Mouse (Mus musculus): Measurements from ENCODE around the gene Manba. TPM values are rescaled to one million over a fixed set of nuclear protein-coding genes. Genes with fewer than 3 reads are reported as not detected.

Gene Manba
- polyA plus RNA-seq, 1 experiment, result 4.9 TPM

DNA sequence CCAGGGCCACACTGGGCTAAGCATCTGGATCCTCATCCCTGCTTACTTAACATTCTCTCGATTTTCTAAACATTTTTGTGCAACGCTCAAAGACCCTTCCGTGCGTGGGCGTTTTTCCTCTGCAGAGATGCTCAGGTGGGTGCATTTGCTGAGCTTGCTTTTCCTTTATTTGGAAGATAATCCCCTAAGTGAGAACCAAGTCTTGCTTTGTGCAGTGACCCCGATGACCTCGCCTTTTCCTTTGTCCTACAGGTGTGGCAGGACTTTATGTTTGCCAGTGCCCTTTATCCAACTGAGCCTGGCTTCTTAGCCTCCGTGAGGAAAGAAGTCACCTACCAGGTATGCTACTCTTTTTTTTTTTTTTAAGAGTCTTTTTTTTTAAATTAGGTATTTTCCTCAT lies 61.9 kb downstream of the Manba start:
- no peak for TF ChIP-seq POLR2A (IDR thresholded peaks at IDR 0.05; ENCODE audit: extremely low read depth, insufficient read depth, low read length)
- TF ChIP-seq CTCF (IDR thresholded peaks at IDR 0.05; ENCODE audit: extremely low read depth, insufficient read depth, low read length), result no peak
- Histone ChIP-seq H3K4me1 (ENCODE audit: control insufficient read depth, insufficient read depth, low read length) (no peaks in the 10 kb centered on the region), H3K4me3 (ENCODE audit: insufficient read depth, low read length) (no peak overlapping the region), H3K27ac (ENCODE audit: insufficient read depth, low read length) (no peak overlapping the region)

DNA sequence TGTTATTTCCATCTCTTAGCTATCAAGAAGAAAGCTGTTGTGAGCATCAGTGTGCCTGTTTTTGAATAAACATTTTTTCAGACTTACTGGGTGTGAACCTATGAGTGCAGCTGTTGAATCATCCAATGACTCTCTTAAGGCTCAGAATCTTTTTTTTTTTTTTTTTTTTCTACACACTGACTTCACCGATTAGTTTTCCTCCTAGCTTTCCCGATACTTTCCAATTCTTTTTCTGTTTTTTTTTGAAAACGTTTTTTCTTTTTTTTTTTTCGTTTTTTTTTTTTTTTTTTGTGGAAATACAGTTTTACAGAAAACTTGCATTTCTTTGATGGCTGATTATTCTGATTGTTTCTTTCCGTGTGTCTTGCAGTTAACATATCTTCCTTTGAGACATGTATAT lies 67.5 kb downstream of the Manba start:
- no peak for TF ChIP-seq POLR2A (IDR thresholded peaks at IDR 0.05; ENCODE audit: extremely low read depth, insufficient read depth, low read length)
- TF ChIP-seq CTCF (IDR thresholded peaks at IDR 0.05; ENCODE audit: extremely low read depth, insufficient read depth, low read length), result no peak
- Histone ChIP-seq H3K4me3 (ENCODE audit: insufficient read depth, low read length) (no peak overlapping the region), H3K4me1 (ENCODE audit: control insufficient read depth, insufficient read depth, low read length) (peaks cover 2% of the 10 kb centered on the region; the same call in 1 of the 2 replicates), H3K27ac (ENCODE audit: insufficient read depth, low read length) (no peak overlapping the region)

DNA sequence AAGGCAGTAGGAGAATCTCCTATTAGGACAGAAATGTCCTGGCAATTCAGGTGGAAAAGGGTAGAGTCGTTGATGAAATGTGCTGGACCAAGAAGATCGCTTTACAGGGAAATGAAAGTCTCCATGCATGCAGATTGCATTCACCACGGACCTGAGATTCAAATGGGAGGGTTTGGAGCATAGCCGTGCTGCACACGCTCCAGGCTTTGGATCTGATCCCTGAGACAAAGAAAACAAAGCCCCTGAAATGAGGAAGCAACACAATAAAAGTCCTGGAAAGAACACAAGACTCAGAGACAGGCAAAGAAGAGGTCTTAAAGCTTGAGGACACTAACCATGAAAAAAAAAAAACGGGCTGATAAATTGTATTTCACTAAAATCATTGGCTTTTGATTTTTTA lies 69.8 kb downstream of the Manba start:
- Histone ChIP-seq H3K4me1 (ENCODE audit: control insufficient read depth, insufficient read depth, low read length) (peaks cover 2% of the 10 kb centered on the region; the same call in 1 of the 2 replicates), H3K4me3 (ENCODE audit: insufficient read depth, low read length) (no peak overlapping the region), H3K27ac (ENCODE audit: insufficient read depth, low read length) (no peak overlapping the region)
- TF ChIP-seq POLR2A (IDR thresholded peaks at IDR 0.05; ENCODE audit: extremely low read depth, insufficient read depth, low read length) (no peak), CTCF (IDR thresholded peaks at IDR 0.05; ENCODE audit: extremely low read depth, insufficient read depth, low read length) (no peak)

DNA sequence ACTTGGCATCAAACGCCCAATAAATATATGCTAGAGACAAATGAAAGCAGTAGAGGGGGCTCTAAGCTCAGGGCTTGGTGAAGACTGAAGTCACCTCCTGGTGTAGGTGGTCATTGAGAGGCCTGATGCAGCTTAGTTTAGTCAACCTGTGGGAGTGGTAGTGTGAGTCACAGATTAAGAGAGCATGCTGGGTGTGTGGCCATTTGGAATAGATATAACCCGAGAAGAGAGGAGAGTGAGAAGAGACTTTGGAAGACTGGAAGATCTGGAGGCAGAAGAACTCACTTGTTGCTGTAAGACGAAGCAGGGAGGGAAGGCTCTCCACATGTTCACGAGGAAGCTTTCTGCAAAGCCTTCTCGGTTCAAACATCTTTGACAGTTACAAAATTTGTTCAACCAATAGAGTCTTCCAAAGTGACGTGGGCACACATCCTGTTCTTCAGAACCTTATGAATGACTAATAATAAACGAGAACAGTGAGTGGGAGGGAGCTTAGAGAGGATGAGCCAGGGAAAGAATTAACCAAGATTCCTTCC lies 70.7 kb downstream of the Manba start:
- no peak overlapping the region for H3K27ac ChIP-seq (ENCODE audit: insufficient read depth, low read length)
- no peak overlapping the region for H3K4me3 ChIP-seq (ENCODE audit: insufficient read depth, low read length)
- H3K4me1 ChIP-seq (ENCODE audit: control insufficient read depth, insufficient read depth, low read length), result peaks cover 2% of the 10 kb centered on the region; the same call in 1 of the 2 replicates
- TF ChIP-seq POLR2A (IDR thresholded peaks at IDR 0.05; ENCODE audit: extremely low read depth, insufficient read depth, low read length) (no peak), CTCF (IDR thresholded peaks at IDR 0.05; ENCODE audit: extremely low read depth, insufficient read depth, low read length) (peak; percentile 45; the same call in 1 of the 2 replicates)

DNA sequence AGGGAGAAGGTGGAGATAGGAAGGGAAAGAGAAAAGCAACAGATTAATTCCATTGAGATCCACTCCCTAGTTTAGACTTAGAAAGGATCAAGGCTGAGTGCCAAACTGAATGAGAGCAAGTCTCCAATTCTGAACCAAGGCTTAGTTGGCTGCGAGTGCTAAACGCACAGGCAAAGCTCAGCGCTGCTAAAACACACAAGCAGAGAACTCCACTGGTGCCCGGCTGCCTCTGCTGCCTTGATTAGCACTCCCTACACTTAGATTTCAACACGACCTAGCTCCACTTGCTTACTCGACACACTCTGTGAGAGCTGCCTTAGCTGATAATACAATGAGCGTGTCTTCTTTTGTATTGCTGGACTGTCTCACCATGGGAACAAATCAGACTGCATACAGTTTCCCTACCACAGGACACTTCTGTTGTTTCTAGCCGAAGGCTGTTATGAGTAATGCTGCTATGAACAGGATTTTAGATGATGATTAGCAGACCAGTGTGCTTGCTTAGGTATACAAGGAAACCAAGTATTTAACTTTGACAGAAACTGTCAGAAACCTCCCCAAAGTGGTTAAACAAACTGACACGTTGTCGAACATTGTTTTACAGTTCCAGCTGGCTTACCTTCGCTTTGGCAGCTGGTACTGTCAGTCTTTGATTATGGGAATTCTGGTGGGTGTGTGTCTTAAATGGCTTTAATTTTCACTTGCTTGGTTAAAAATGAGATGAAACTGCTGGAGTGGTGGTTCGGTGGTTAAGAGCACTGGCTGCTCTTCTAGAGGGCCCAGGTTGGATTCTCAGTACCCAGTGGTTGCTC lies 71.6 kb downstream of the Manba start:
- Histone ChIP-seq H3K4me1 (ENCODE audit: control insufficient read depth, insufficient read depth, low read length) (peaks cover 2% of the 10 kb centered on the region; the same call in 1 of the 2 replicates), H3K4me3 (ENCODE audit: insufficient read depth, low read length) (no peak overlapping the region), H3K27ac (ENCODE audit: insufficient read depth, low read length) (no peak overlapping the region)
- TF ChIP-seq POLR2A (IDR thresholded peaks at IDR 0.05; ENCODE audit: extremely low read depth, insufficient read depth, low read length) (no peak), CTCF (IDR thresholded peaks at IDR 0.05; ENCODE audit: extremely low read depth, insufficient read depth, low read length) (no peak)

DNA sequence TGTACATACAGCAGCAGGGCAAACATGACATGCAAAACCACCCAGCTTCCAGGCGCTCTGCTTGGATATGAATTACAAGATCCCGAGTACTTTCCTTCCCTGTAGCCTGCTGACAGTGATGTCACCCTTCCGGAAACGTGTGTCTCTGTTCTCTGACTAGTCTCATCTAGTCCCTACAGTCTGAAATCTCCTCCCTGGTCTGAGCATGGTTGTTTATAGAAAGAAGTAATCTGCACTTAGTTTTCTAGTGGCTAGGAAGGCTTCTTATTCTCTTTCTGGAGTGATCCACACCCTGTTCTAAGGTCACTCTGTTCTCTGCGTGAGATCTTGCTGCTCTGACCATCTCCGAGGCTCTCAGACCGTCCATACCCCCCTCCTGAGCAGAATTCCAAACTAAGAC lies 76.6 kb downstream of the Manba start:
- no peaks in the 10 kb centered on the region for H3K4me1 ChIP-seq (ENCODE audit: control insufficient read depth, insufficient read depth, low read length)
- no peak overlapping the region for H3K27ac ChIP-seq (ENCODE audit: insufficient read depth, low read length)
- H3K4me3 ChIP-seq (ENCODE audit: insufficient read depth, low read length), result no peak overlapping the region
- TF ChIP-seq POLR2A (IDR thresholded peaks at IDR 0.05; ENCODE audit: extremely low read depth, insufficient read depth, low read length) (no peak), CTCF (IDR thresholded peaks at IDR 0.05; ENCODE audit: extremely low read depth, insufficient read depth, low read length) (no peak)

DNA sequence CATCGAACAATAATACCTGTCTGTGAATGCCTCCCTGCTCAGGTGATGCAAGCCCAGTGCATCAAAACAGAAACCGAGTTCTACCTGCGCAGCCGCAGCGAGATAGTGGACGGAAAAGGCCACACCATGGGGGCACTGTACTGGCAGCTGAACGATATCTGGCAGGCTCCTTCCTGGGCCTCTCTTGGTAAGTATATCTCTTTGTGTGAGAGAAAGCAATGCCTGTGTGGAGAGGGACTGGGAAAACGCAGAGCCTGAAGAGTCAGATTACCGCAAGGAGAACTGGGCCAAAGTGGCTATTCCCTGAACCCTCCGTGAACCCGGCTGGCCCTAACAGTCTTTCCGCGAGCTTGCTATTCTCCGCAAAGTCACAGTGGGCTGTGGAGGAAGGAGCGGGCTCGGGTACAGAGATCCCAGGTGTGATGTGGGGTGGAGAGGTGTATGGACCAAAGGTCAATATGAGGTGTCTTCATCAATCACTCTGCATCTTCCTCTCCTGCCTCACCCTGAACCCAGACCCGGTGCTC lies 77.8 kb downstream of the Manba start:
- TF ChIP-seq POLR2A (IDR thresholded peaks at IDR 0.05; ENCODE audit: extremely low read depth, insufficient read depth, low read length), result no peak
- no peak for TF ChIP-seq CTCF (IDR thresholded peaks at IDR 0.05; ENCODE audit: extremely low read depth, insufficient read depth, low read length)

DNA sequence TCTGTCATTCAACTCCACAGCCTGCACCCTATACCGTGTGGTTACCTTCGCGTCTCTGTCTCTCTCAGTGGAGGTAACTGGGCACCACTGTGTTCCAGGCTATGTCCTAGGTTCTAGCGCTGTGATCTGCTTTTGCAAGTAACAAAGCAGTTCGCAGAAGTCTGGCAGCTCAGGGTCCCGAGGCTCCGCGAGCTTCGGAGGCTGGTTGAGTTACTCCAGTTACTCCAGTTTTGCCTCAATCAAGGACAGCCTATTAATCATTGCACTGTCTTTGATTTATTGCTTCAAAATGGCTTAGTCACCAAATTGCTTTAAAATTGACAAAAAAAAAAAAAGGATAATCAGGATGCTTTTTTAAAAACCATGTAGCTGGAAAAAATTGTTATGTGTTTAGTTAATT lies 79.3 kb downstream of the Manba start:
- Histone ChIP-seq H3K27ac (ENCODE audit: insufficient read depth, low read length) (no peak overlapping the region), H3K4me1 (ENCODE audit: control insufficient read depth, insufficient read depth, low read length) (no peaks in the 10 kb centered on the region)
- TF ChIP-seq CTCF (IDR thresholded peaks at IDR 0.05; ENCODE audit: extremely low read depth, insufficient read depth, low read length), result no peak
- no peak for TF ChIP-seq POLR2A (IDR thresholded peaks at IDR 0.05; ENCODE audit: extremely low read depth, insufficient read depth, low read length)

More for the DNA sequence above, 77.8 kb downstream of the Manba start:
- Histone ChIP-seq H3K4me1 (ENCODE audit: control insufficient read depth, insufficient read depth, low read length) (no peaks in the 10 kb centered on the region), H3K4me3 (ENCODE audit: insufficient read depth, low read length) (no peak overlapping the region), H3K27ac (ENCODE audit: insufficient read depth, low read length) (no peak overlapping the region)

DNA sequence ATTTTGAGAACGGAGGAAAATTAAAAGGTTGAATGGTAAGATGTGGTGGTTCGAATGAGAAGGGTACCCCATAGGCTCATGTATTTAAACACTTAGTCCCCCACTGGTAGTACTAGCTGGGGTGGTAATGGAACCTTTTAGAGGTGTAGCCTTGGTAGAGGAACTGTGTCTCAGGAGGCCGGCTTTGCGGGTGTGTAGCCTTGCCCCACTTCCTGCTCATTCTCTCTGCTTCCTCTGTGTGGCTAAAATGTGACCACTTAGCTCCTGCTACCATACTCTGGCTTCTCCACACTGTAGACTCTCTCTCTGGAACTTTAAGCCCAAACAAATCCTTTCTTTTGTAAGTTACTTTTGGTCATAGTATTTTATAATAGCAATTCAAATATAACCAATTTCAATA lies 79.9 kb downstream of the Manba start:
- H3K4me1 ChIP-seq (ENCODE audit: control insufficient read depth, insufficient read depth, low read length), result no peaks in the 10 kb centered on the region
- H3K4me3 ChIP-seq (ENCODE audit: insufficient read depth, low read length), result no peak overlapping the region
- no peak for TF ChIP-seq CTCF (IDR thresholded peaks at IDR 0.05; ENCODE audit: extremely low read depth, insufficient read depth, low read length)
- no peak for TF ChIP-seq POLR2A (IDR thresholded peaks at IDR 0.05; ENCODE audit: extremely low read depth, insufficient read depth, low read length)
- no peak overlapping the region for H3K27ac ChIP-seq (ENCODE audit: insufficient read depth, low read length)

More for the DNA sequence above, 79.3 kb downstream of the Manba start:
- no peak overlapping the region for H3K4me3 ChIP-seq (ENCODE audit: insufficient read depth, low read length)

DNA sequence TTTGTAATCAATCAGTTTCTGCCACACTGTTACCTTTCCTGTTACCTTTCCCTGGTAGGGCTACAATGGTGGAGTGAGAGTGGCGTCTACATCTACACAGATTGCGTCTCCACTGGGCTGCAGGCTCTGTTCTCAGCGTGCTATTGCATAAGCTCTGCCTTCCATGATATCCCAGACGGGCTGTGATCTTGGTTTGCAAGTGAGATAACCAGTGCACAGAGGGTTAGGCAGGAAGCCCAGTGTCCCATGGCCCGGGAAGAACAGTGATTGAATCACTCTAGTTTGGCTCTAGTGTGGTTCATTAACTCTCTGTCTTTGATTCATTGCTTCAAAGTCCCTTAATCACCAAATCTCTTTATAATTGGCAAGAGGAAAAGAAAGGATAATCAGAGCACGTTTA lies 82.5 kb downstream of the Manba start:
- H3K4me1 ChIP-seq (ENCODE audit: control insufficient read depth, insufficient read depth, low read length), result no peaks in the 10 kb centered on the region
- H3K27ac ChIP-seq (ENCODE audit: insufficient read depth, low read length), result no peak overlapping the region
- no peak overlapping the region for H3K4me3 ChIP-seq (ENCODE audit: insufficient read depth, low read length)
- no peak for TF ChIP-seq POLR2A (IDR thresholded peaks at IDR 0.05; ENCODE audit: extremely low read depth, insufficient read depth, low read length)
- no peak for TF ChIP-seq CTCF (IDR thresholded peaks at IDR 0.05; ENCODE audit: extremely low read depth, insufficient read depth, low read length)
